Mouse (Mus musculus) G1E (cell line): ENCODE results near the gene Selenoo. TPM values are rescaled to one million over a fixed set of nuclear protein-coding genes. Genes with fewer than 3 reads are reported as not detected.

Source experiments
- ATAC-seq: 2 replicates; pipeline ENCODE4 v1.8.0; 2016; ENCODE audit warnings: mild to moderate bottlenecking; ENCODE audit not compliant: insufficient number of reproducible peaks, poor library complexity, low FRiP score, severe bottlenecking; ENCODE audit errors: extremely low read depth
- DNase-seq: peaks from one replicate; pipeline ENCODE4 v3.0.0; 2012; ENCODE audit warnings: low spot score
- H3K27me3 ChIP-seq: 2 replicates; pipeline ENCODE4 v1.6.1; 2012; ENCODE audit warnings: mild to moderate bottlenecking, low read length, inconsistent platforms; ENCODE audit not compliant: insufficient read depth
- H3K36me3 ChIP-seq: replicated peaks from 2 replicates; pipeline ENCODE3; 2012; ENCODE audit warnings: mild to moderate bottlenecking, inconsistent platforms
- H3K4me1 ChIP-seq: 2 replicates; pipeline ENCODE4 v1.6.1; 2012; ENCODE audit warnings: low read depth, low read length, inconsistent platforms, mixed read lengths; ENCODE audit not compliant: insufficient read depth
- H3K4me3 ChIP-seq: 2 replicates; pipeline ENCODE4 v1.5.1; 2012; ENCODE audit warnings: low read depth, mild to moderate bottlenecking, inconsistent platforms, low read length, moderate library complexity, mixed read lengths
- H3K9me3 ChIP-seq: replicated peaks from 2 replicates; pipeline ENCODE4 v1.6.1; 2012; ENCODE audit warnings: inconsistent platforms
- CTCF ChIP-seq: IDR thresholded peaks from 2 replicates; pipeline ENCODE4 v1.5.1; 2012; ENCODE audit warnings: low read depth, low read length, inconsistent platforms, mixed read lengths
- GATA1 ChIP-seq: IDR thresholded peaks from 2 replicates; pipeline ENCODE4 v1.6.1; 2012; ENCODE audit warnings: borderline replicate concordance, low read length, inconsistent platforms, mixed read lengths
- GATA2 ChIP-seq: IDR thresholded peaks from 2 replicates; pipeline ENCODE4 v1.6.1; 2012; ENCODE audit warnings: low read depth, low read length, inconsistent platforms, borderline replicate concordance
- POLR2AphosphoS5 ChIP-seq: IDR thresholded peaks from 2 replicates; pipeline ENCODE4 v1.6.1; 2012; ENCODE audit warnings: low read depth, low read length, inconsistent platforms; ENCODE audit not compliant: insufficient replicate concordance
- TAL1 ChIP-seq: conservative IDR thresholded peaks from 2 replicates; pipeline ENCODE4 v1.6.1; 2012; ENCODE audit warnings: low read depth, low read length, inconsistent platforms, mixed read lengths
- polyA plus RNA-seq: library from polyadenylated mRNA; stranded (reverse); fragments of >175 nt; gene quantifications from 2 replicates; pipeline ENCODE4 v1.2.3, GENCODE M21; 2012
- total RNA-seq, 2 experiments: library from RNA; stranded (forward) in 1 of 2; stranded (reverse) in 1 of 2; fragments of 200-1000 nt in 1 of 2; fragments of >200 nt in 1 of 2; fragmentation: Nextera tagmentation in 1 of 2; gene quantifications; 2 replicates each; pipeline ENCODE4 v1.2.3; 2014 to 2017

Selenoo gene
- total and polyA plus RNA-seq, 3 experiments, result 11.6 to 25.2 (median 17.8) TPM

DNA sequence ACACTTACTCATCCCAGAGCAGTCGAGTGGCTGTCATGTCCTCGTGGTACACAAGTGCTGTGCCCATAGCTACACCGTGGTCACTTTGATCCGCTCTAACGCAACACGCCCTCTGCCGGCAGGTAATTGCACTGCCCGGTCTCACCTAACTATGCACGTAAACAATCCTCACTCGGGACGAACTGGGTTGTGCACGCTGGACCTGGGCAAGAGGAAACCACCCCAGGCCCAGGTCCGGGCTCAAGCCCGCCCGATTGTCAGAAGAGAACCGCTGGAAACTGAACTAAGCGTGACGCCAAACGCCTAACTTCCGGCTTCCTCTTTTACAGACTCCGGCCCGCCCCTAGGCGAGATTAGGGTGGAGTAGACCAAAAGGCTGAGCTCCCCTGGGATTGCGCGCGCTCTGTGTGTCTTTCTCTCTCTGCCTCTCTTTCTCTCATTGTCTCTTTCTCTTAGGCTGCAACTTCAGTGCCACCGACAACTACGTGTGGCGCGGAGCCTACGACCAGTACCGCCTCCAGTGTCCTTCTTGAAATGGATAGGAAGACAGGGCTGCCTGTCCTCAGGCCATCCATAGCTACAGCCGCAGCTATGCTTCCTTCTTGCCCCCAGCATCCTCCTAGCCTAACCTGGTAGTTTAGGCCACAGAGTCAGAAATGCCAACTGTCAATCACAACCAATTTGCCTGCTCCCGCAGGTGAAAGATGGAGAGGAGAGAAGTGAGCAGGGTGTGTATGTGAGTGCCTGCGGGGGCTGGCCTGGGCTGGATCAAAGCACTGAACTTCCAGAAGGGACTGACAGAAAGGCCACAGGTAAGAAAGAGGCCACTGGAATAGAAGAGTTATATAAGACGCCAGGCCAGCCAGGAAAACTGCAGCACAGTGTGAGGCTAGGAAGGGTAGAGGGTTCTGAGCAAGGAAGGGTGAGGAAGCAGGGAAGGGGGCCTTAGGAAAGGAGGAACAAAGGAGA, 39.8 kb downstream of the Selenoo start, which contains the start of gene Hdac10:
Gene Hdac10 (minus strand): TSS at position 319 of the 969 bp plus-strand sequence.
- Histone ChIP-seq H3K9me3 (no peaks in the 10 kb centered on the region), H3K4me1 (peaks cover 58% of the 10 kb centered on the region), H3K36me3 (peaks cover 49% of the 10 kb centered on the region), H3K27me3 (no peaks in the 10 kb centered on the region), H3K4me3 (peak within 1 kb of the TSS; percentile 78)
- peak; percentile 82 for DNase-seq
- peak; percentile 91 for ATAC-seq
- TF ChIP-seq CTCF (peak; percentile 92), GATA1 (no peak), TAL1 (no peak), POLR2AphosphoS5 (no peak)

GRCm38 (mm10) chr15:89130245-89130644, 41.4 kb downstream of the Selenoo start:
- Histone ChIP-seq H3K4me3 (no peak overlapping the region), H3K36me3 (peaks cover 33% of the 10 kb centered on the region), H3K27me3 (peaks cover 9% of the 10 kb centered on the region; the same call in 1 of the 2 replicates), H3K4me1 (peaks cover 49% of the 10 kb centered on the region), H3K9me3 (no peaks in the 10 kb centered on the region)
- no peak for ATAC-seq
- DNase-seq, result no peak
- no peak for TF ChIP-seq GATA2
- no peak for TF ChIP-seq TAL1
- no peak for TF ChIP-seq POLR2AphosphoS5
- no peak for TF ChIP-seq CTCF
- TF ChIP-seq GATA1, result no peak

GRCm38 (mm10) chr15:89131316-89131715, 42.4 kb downstream of the Selenoo start:
- no peak for TF ChIP-seq CTCF
- no peak for TF ChIP-seq POLR2AphosphoS5
- no peak for TF ChIP-seq TAL1
- TF ChIP-seq GATA2, result no peak
- no peak for TF ChIP-seq GATA1
- peaks cover 42% of the 10 kb centered on the region for H3K4me1 ChIP-seq
- no peaks in the 10 kb centered on the region for H3K9me3 ChIP-seq
- DNase-seq (no peak), ATAC-seq (no peak)
- H3K36me3 ChIP-seq, result peaks cover 22% of the 10 kb centered on the region
- H3K27me3 ChIP-seq, result peaks cover 12% of the 10 kb centered on the region; the same call in 1 of the 2 replicates
- H3K4me3 ChIP-seq, result no peak overlapping the region

GRCm38 (mm10) chr15:89136461-89137155, 47.7 kb downstream of the Selenoo start:
- peaks cover 54% of the 10 kb centered on the region for H3K27me3 ChIP-seq
- TF ChIP-seq GATA1, result no peak
- TF ChIP-seq TAL1, result no peak
- no peak for TF ChIP-seq CTCF
- no peak for TF ChIP-seq POLR2AphosphoS5
- no peak for TF ChIP-seq GATA2
- H3K36me3 ChIP-seq, result peaks cover 7% of the 10 kb centered on the region
- no peaks in the 10 kb centered on the region for H3K9me3 ChIP-seq
- ATAC-seq, result no peak
- no peak overlapping the region for H3K4me3 ChIP-seq
- no peak for DNase-seq
- peaks cover 1% of the 10 kb centered on the region for H3K4me1 ChIP-seq

DNA sequence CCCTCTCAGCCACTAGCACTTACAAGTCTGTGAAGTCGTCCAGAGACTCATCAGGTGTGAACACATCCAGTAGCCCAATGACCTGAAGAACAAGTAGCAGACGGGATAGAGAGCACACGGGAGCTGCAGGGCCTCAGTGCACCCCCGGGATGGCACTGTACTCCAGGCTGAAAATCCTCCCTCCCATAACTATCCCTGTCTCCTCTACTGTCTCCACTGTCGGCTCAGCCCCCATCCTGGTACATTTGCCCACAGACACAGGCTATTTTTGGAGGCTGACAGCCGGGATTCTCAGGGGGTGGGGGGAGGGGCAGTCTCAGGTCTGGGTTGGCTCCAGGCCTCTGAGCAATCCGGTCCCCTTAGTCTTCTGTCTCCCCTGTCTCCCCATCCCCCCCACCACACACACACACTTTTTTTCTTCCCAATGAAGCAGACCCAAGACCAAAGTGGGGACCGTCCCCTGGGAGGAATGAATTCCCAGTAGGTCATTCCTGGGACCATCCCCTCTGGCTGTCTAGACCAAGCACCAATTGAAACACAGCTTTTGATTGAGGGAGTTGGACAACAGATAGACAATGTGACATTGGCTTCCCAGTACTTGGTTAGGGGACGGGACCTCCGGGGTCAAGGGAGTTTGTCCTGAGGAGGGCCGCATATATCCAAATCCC, 48.6 kb downstream of the Selenoo start:
- no peak overlapping the region for H3K4me3 ChIP-seq
- TF ChIP-seq GATA1 (no peak), CTCF (no peak)
- DNase-seq, result no peak
- peaks cover under 1% of the 10 kb centered on the region for H3K36me3 ChIP-seq
- peaks cover 61% of the 10 kb centered on the region for H3K27me3 ChIP-seq
- H3K9me3 ChIP-seq, result no peaks in the 10 kb centered on the region
- no peak for ATAC-seq
- H3K4me1 ChIP-seq, result no peaks in the 10 kb centered on the region

DNA sequence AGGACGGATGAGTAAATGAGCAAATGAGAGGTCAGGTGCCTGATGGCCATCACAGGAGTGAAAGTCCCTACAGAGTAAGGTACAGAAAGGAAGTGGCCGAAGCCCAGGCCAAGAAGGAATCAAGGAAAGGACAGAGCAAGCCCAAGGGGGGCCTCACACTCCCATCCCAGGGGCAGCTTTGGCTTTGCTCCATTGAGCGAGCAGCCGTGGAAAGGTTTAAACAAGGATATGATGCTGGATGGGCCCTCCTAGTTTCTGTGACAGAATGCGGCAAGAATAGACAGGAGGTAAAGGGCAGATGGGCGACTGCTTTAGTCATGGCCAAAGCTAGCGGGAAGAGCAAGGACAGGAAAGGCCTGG, 49.1 kb downstream of the Selenoo start:
- H3K36me3 ChIP-seq, result no peaks in the 10 kb centered on the region
- TF ChIP-seq CTCF (no peak), GATA2 (no peak), POLR2AphosphoS5 (no peak), GATA1 (no peak), TAL1 (no peak)
- no peaks in the 10 kb centered on the region for H3K9me3 ChIP-seq
- H3K4me3 ChIP-seq, result no peak overlapping the region
- DNase-seq, result no peak
- H3K27me3 ChIP-seq, result peaks cover 66% of the 10 kb centered on the region
- H3K4me1 ChIP-seq, result 0 out of 2 replicates have a peak, but pooled peaks cover 2% of the 10 kb centered on the region
- ATAC-seq, result no peak
